Mouse (Mus musculus) liver, embryonic 15.5 days (tissue): ENCODE results near the gene Slc16a1. TPM values are rescaled to one million over a fixed set of nuclear protein-coding genes. Genes with fewer than 3 reads are reported as not detected.

Experiments
- ATAC-seq: fragments of 200-750 bp; cut with Nextera tagmentation; 2 replicates; pipeline ENCODE4 v1.8.0; 2017; ENCODE audit warnings: moderate number of reproducible peaks, mild to moderate bottlenecking, moderate library complexity; ENCODE audit not compliant: insufficient read depth
- H3K27ac ChIP-seq: fragments of 300-500 bp; sonication (generic); replicated peaks from 2 replicates; pipeline ENCODE4 v1.5.1; 2015; ENCODE audit warnings: mild to moderate bottlenecking, inconsistent platforms
- H3K27me3 ChIP-seq: fragments of 300-500 bp; sonication (generic); 2 replicates; pipeline ENCODE4 v1.6.1; 2015; ENCODE audit warnings: mild to moderate bottlenecking, inconsistent platforms
- H3K36me3 ChIP-seq: fragments of 300-500 bp; sonication (generic); replicated peaks from 2 replicates; pipeline ENCODE4 v1.6.1; 2015; ENCODE audit warnings: moderate library complexity, mild to moderate bottlenecking, inconsistent platforms
- H3K4me1 ChIP-seq: fragments of 300-500 bp; sonication (generic); replicated peaks from 2 replicates; pipeline ENCODE4 v1.6.1; 2015; ENCODE audit warnings: inconsistent platforms
- H3K4me2 ChIP-seq: fragments of 300-500 bp; sonication (generic); 2 replicates; pipeline ENCODE4 v1.6.1; 2015; ENCODE audit warnings: moderate library complexity, mild to moderate bottlenecking, inconsistent platforms
- H3K4me3 ChIP-seq: fragments of 300-500 bp; sonication (generic); replicated peaks from 2 replicates; pipeline ENCODE4 v1.5.1; 2015; ENCODE audit warnings: mild to moderate bottlenecking, inconsistent platforms
- H3K9ac ChIP-seq: fragments of 300-500 bp; sonication (generic); 2 replicates; pipeline ENCODE4 v1.6.1; 2015; ENCODE audit warnings: moderate library complexity, mild to moderate bottlenecking, inconsistent platforms
- H3K9me3 ChIP-seq: fragments of 300-500 bp; sonication (generic); replicated peaks from 2 replicates; pipeline ENCODE4 v1.6.1; 2016; ENCODE audit warnings: inconsistent platforms
- WGBS: fragments of 180-500 bp; shearing (Covaris S2); methylation state at CpG from one replicate; pipeline ENCODE4 v1.1.7; 2015; ENCODE audit warnings: mixed read lengths; ENCODE audit not compliant: insufficient replicate concordance; 5-methylcytosine and 5-hydroxymethylcytosine counted together
- polyA plus RNA-seq: library from polyadenylated mRNA; unstranded; fragments of >200 nt; fragmentation: Nextera tagmentation; extraction: Ambion mirVana; gene quantifications from 2 replicates; pipeline ENCODE4 v1.2.1, GENCODE M21; 2015

Slc16a1 gene
- polyA plus RNA-seq = 86.3 and 95.2 TPM in 2 replicates

- Histone ChIP-seq H3K4me3 (peak within 1 kb of the TSS; percentile 98), H3K9ac (peak within 1 kb of the TSS; percentile 99), H3K27ac (peak within 1 kb of the TSS; percentile 93), H3K4me2 (peak within 1 kb of the TSS; percentile 80), H3K36me3 (peaks cover 5% of the 10 kb centered on the region; the same call in 1 of the 2 replicates), H3K9me3 (no peaks in the 10 kb centered on the region), H3K4me1 (peaks cover 61% of the 10 kb centered on the region), H3K27me3 (no peaks in the 10 kb centered on the region)
- ATAC-seq = peak; percentile 93
- WGBS = 0% methylated on average over 42 of the region's 50 CpGs
Measured at GRCm38 (mm10) chr3:104638403-104638779, at the start of gene Slc16a1. Slc16a1 (plus strand) TSS chr3:104638668.

GRCm38 (mm10) chr3:104596451-104597134 is 41.9 kb upstream of the Slc16a1 start:
- no peak overlapping the region for H3K4me2 ChIP-seq
- no peak overlapping the region for H3K9ac ChIP-seq
- peaks cover 19% of the 10 kb centered on the region; the same call in 1 of the 2 replicates for H3K4me1 ChIP-seq
- H3K27me3 ChIP-seq = no peaks in the 10 kb centered on the region; the same call in 1 of the 2 replicates
- WGBS = 56% methylated on average over 6 of the region's 6 CpGs
- H3K36me3 ChIP-seq = no peaks in the 10 kb centered on the region
- no peak overlapping the region for H3K4me3 ChIP-seq
- H3K27ac ChIP-seq = no peak overlapping the region
- H3K9me3 ChIP-seq = no peaks in the 10 kb centered on the region
- ATAC-seq = no peak

- WGBS = 65% methylated on average over 10 of the region's 10 CpGs
- no peak for ATAC-seq
- no peak overlapping the region for H3K4me3 ChIP-seq
- H3K27me3 ChIP-seq = no peaks in the 10 kb centered on the region; the same call in 1 of the 2 replicates
- H3K9ac ChIP-seq = no peak overlapping the region
- no peak overlapping the region for H3K4me2 ChIP-seq
- H3K36me3 ChIP-seq = no peaks in the 10 kb centered on the region
- H3K27ac ChIP-seq = no peak overlapping the region
- H3K4me1 ChIP-seq = peaks cover 19% of the 10 kb centered on the region; the same call in 1 of the 2 replicates
- no peaks in the 10 kb centered on the region for H3K9me3 ChIP-seq
Measured at GRCm38 (mm10) chr3:104597135-104597764, 41.2 kb upstream of the Slc16a1 start.

GRCm38 (mm10) chr3:104599296-104600150 is 38.9 kb upstream of the Slc16a1 start:
- H3K27ac ChIP-seq = peak overlapping the region; percentile 78
- no peak overlapping the region for H3K4me2 ChIP-seq
- ATAC-seq = peak; percentile 62
- 58% methylated on average over 20 of the region's 20 CpGs for WGBS
- H3K27me3 ChIP-seq = no peaks in the 10 kb centered on the region; the same call in 1 of the 2 replicates
- H3K9me3 ChIP-seq = no peaks in the 10 kb centered on the region
- no peaks in the 10 kb centered on the region for H3K36me3 ChIP-seq
- no peak overlapping the region for H3K9ac ChIP-seq
- no peak overlapping the region for H3K4me3 ChIP-seq
- H3K4me1 ChIP-seq = peaks cover 29% of the 10 kb centered on the region

- Histone ChIP-seq H3K4me2 (no peak overlapping the region), H3K36me3 (no peaks in the 10 kb centered on the region), H3K9ac (no peak overlapping the region), H3K4me3 (no peak overlapping the region), H3K27ac (peak overlapping the region; percentile 46; the same call in 1 of the 2 replicates), H3K9me3 (no peaks in the 10 kb centered on the region), H3K27me3 (no peaks in the 10 kb centered on the region; the same call in 1 of the 2 replicates), H3K4me1 (peaks cover 29% of the 10 kb centered on the region)
- no peak for ATAC-seq
- WGBS = 64% methylated on average over 3 of the region's 3 CpGs
Measured at GRCm38 (mm10) chr3:104600691-104601090, 37.8 kb upstream of the Slc16a1 start.

- WGBS = 61% methylated on average over 4 of the region's 4 CpGs
- peak; percentile 27; the same call in 1 of the 2 replicates for ATAC-seq
- H3K9ac ChIP-seq = no peak overlapping the region
- no peaks in the 10 kb centered on the region for H3K9me3 ChIP-seq
- H3K4me3 ChIP-seq = no peak overlapping the region
- no peaks in the 10 kb centered on the region; the same call in 1 of the 2 replicates for H3K27me3 ChIP-seq
- H3K4me2 ChIP-seq = no peak overlapping the region
- H3K27ac ChIP-seq = peak overlapping the region; percentile 55
- H3K4me1 ChIP-seq = peaks cover 27% of the 10 kb centered on the region
- no peaks in the 10 kb centered on the region for H3K36me3 ChIP-seq
Measured at GRCm38 (mm10) chr3:104601680-104602079, 36.8 kb upstream of the Slc16a1 start.

GRCm38 (mm10) chr3:104609690-104610380 is 28.6 kb upstream of the Slc16a1 start:
- Histone ChIP-seq H3K9ac (no peak overlapping the region), H3K4me1 (no peaks in the 10 kb centered on the region), H3K4me3 (no peak overlapping the region), H3K27me3 (0 out of 2 replicates have a peak, but pooled peaks cover under 1% of the 10 kb centered on the region), H3K4me2 (no peak overlapping the region), H3K27ac (no peak overlapping the region), H3K36me3 (no peaks in the 10 kb centered on the region), H3K9me3 (no peaks in the 10 kb centered on the region)
- no peak for ATAC-seq
- WGBS = 72% methylated on average over 8 of the region's 8 CpGs

- 0 out of 2 replicates have a peak, but pooled peaks cover 5% of the 10 kb centered on the region for H3K27me3 ChIP-seq
- H3K36me3 ChIP-seq = no peaks in the 10 kb centered on the region
- 50% methylated on average over 6 of the region's 6 CpGs for WGBS
- H3K4me2 ChIP-seq = no peak overlapping the region
- no peak overlapping the region for H3K27ac ChIP-seq
- no peak for ATAC-seq
- H3K4me1 ChIP-seq = no peaks in the 10 kb centered on the region
- no peak overlapping the region for H3K9ac ChIP-seq
- no peak overlapping the region for H3K4me3 ChIP-seq
- no peaks in the 10 kb centered on the region for H3K9me3 ChIP-seq
Measured at GRCm38 (mm10) chr3:104610453-104611230, 27.8 kb upstream of the Slc16a1 start.

- Histone ChIP-seq H3K36me3 (no peaks in the 10 kb centered on the region), H3K4me3 (no peak overlapping the region), H3K4me1 (no peaks in the 10 kb centered on the region), H3K4me2 (no peak overlapping the region), H3K9ac (no peak overlapping the region), H3K27ac (no peak overlapping the region), H3K9me3 (no peaks in the 10 kb centered on the region), H3K27me3 (peaks cover 14% of the 10 kb centered on the region; the same call in 1 of the 2 replicates)
- 82% methylated on average over 3 of the region's 3 CpGs for WGBS
- 0 out of 2 replicates have a peak, but pooled peaks have one; percentile 54 for ATAC-seq
Measured at GRCm38 (mm10) chr3:104611951-104612350, 26.5 kb upstream of the Slc16a1 start.

- Histone ChIP-seq H3K27me3 (peaks cover 17% of the 10 kb centered on the region; the same call in 1 of the 2 replicates), H3K4me2 (no peak overlapping the region), H3K36me3 (no peaks in the 10 kb centered on the region), H3K27ac (no peak overlapping the region), H3K4me1 (no peaks in the 10 kb centered on the region), H3K9ac (no peak overlapping the region), H3K4me3 (no peak overlapping the region), H3K9me3 (no peaks in the 10 kb centered on the region)
- 57% methylated on average over 5 of the region's 5 CpGs for WGBS
- ATAC-seq = no peak
Measured at GRCm38 (mm10) chr3:104613102-104613501, 25.4 kb upstream of the Slc16a1 start.
